Mouse (Mus musculus): ENCODE measurements at regions not wholly inside any gene's neighbourhood (a gene's known extent, or its start where the extent isn't known, plus 50 kb on each side); places are given as distances from the start of the nearest gene placed in this dataset.

GRCm38 (mm10) chr7:72446911-72447310 is 140.5 kb upstream of the Mctp2 start:
- 79% methylated on average over 1 of the region's 1 CpGs for WGBS
- ATAC-seq (ENCODE audit: insufficient read depth, low FRiP score): no peak
- Histone ChIP-seq H3K27me3 (ENCODE audit: control insufficient read depth, insufficient read depth, low read length) (no peaks in the 10 kb centered on the region), H3K9ac (ENCODE audit: low read length) (no peak overlapping the region), H3K9me3 (replicated peaks; ENCODE audit: control insufficient read depth, low read length) (no peaks in the 10 kb centered on the region), H3K4me3 (replicated peaks; ENCODE audit: low read length) (no peak overlapping the region), H3K4me1 (ENCODE audit: control insufficient read depth, insufficient read depth, low read length) (no peaks in the 10 kb centered on the region), H3K36me3 (ENCODE audit: control insufficient read depth, insufficient read depth, low read length) (no peaks in the 10 kb centered on the region), H3K27ac (ENCODE audit: low read length) (no peak overlapping the region), H3K4me2 (ENCODE audit: low read depth, low read length) (no peak overlapping the region)

- H3K9me3 ChIP-seq (replicated peaks; ENCODE audit: control insufficient read depth, low read length): no peaks in the 10 kb centered on the region
- WGBS: 58% methylated on average over 4 of the region's 4 CpGs
- no peaks in the 10 kb centered on the region for H3K36me3 ChIP-seq (ENCODE audit: control insufficient read depth, insufficient read depth, low read length)
- H3K9ac ChIP-seq (ENCODE audit: low read length): no peak overlapping the region
- no peak for ATAC-seq (ENCODE audit: insufficient read depth, low FRiP score)
- no peak overlapping the region for H3K4me3 ChIP-seq (replicated peaks; ENCODE audit: low read length)
- H3K27me3 ChIP-seq (ENCODE audit: control insufficient read depth, insufficient read depth, low read length): no peaks in the 10 kb centered on the region
- H3K27ac ChIP-seq (ENCODE audit: low read length): no peak overlapping the region
- no peak overlapping the region for H3K4me2 ChIP-seq (ENCODE audit: low read depth, low read length)
- no peaks in the 10 kb centered on the region for H3K4me1 ChIP-seq (ENCODE audit: control insufficient read depth, insufficient read depth, low read length)
Measured at GRCm38 (mm10) chr7:72462978-72463377, 156.6 kb upstream of the Mctp2 start.

- Histone ChIP-seq H3K9me3 (replicated peaks; ENCODE audit: control insufficient read depth, low read length) (no peaks in the 10 kb centered on the region), H3K27ac (ENCODE audit: low read length) (no peak overlapping the region), H3K9ac (ENCODE audit: low read length) (no peak overlapping the region), H3K4me1 (ENCODE audit: control insufficient read depth, insufficient read depth, low read length) (no peaks in the 10 kb centered on the region), H3K4me2 (ENCODE audit: low read depth, low read length) (no peak overlapping the region), H3K4me3 (replicated peaks; ENCODE audit: low read length) (no peak overlapping the region), H3K27me3 (ENCODE audit: control insufficient read depth, insufficient read depth, low read length) (no peaks in the 10 kb centered on the region), H3K36me3 (ENCODE audit: control insufficient read depth, insufficient read depth, low read length) (no peaks in the 10 kb centered on the region)
- no peak for ATAC-seq (ENCODE audit: insufficient read depth, low FRiP score)
- WGBS: 78% methylated on average over 1 of the region's 1 CpGs
Measured at GRCm38 (mm10) chr7:72464658-72465057, 158.2 kb upstream of the Mctp2 start.

GRCm38 (mm10) chr7:72469691-72470090 is 163.3 kb upstream of the Mctp2 start:
- no peak overlapping the region for H3K27ac ChIP-seq (ENCODE audit: low read length)
- H3K9ac ChIP-seq (ENCODE audit: low read length): no peak overlapping the region
- no peak for ATAC-seq (ENCODE audit: insufficient read depth, low FRiP score)
- no peaks in the 10 kb centered on the region for H3K36me3 ChIP-seq (ENCODE audit: control insufficient read depth, insufficient read depth, low read length)
- no peaks in the 10 kb centered on the region for H3K4me1 ChIP-seq (ENCODE audit: control insufficient read depth, insufficient read depth, low read length)
- no peak overlapping the region for H3K4me2 ChIP-seq (ENCODE audit: low read depth, low read length)
- no peaks in the 10 kb centered on the region for H3K9me3 ChIP-seq (replicated peaks; ENCODE audit: control insufficient read depth, low read length)
- WGBS: 51% methylated on average over 2 of the region's 2 CpGs
- H3K27me3 ChIP-seq (ENCODE audit: control insufficient read depth, insufficient read depth, low read length): no peaks in the 10 kb centered on the region
- H3K4me3 ChIP-seq (replicated peaks; ENCODE audit: low read length): no peak overlapping the region

GRCm38 (mm10) chr7:72474751-72475150 is 168.3 kb upstream of the Mctp2 start:
- no peak overlapping the region for H3K27ac ChIP-seq (ENCODE audit: low read length)
- H3K9ac ChIP-seq (ENCODE audit: low read length): no peak overlapping the region
- no peak overlapping the region for H3K4me3 ChIP-seq (replicated peaks; ENCODE audit: low read length)
- H3K4me2 ChIP-seq (ENCODE audit: low read depth, low read length): no peak overlapping the region
- no peaks in the 10 kb centered on the region for H3K9me3 ChIP-seq (replicated peaks; ENCODE audit: control insufficient read depth, low read length)
- WGBS: 29% methylated on average over 4 of the region's 4 CpGs
- ATAC-seq (ENCODE audit: insufficient read depth, low FRiP score): no peak
- H3K4me1 ChIP-seq (ENCODE audit: control insufficient read depth, insufficient read depth, low read length): no peaks in the 10 kb centered on the region
- no peaks in the 10 kb centered on the region for H3K36me3 ChIP-seq (ENCODE audit: control insufficient read depth, insufficient read depth, low read length)
- H3K27me3 ChIP-seq (ENCODE audit: control insufficient read depth, insufficient read depth, low read length): no peaks in the 10 kb centered on the region

- Histone ChIP-seq H3K9me3 (replicated peaks; ENCODE audit: control insufficient read depth, low read length) (no peaks in the 10 kb centered on the region), H3K36me3 (ENCODE audit: control insufficient read depth, insufficient read depth, low read length) (no peaks in the 10 kb centered on the region), H3K4me1 (ENCODE audit: control insufficient read depth, insufficient read depth, low read length) (no peaks in the 10 kb centered on the region), H3K4me2 (ENCODE audit: low read depth, low read length) (no peak overlapping the region), H3K9ac (ENCODE audit: low read length) (no peak overlapping the region), H3K4me3 (replicated peaks; ENCODE audit: low read length) (no peak overlapping the region), H3K27me3 (ENCODE audit: control insufficient read depth, insufficient read depth, low read length) (no peaks in the 10 kb centered on the region), H3K27ac (ENCODE audit: low read length) (no peak overlapping the region)
- WGBS: 76% methylated on average over 1 of the region's 1 CpGs
- ATAC-seq (ENCODE audit: insufficient read depth, low FRiP score): no peak
Measured at GRCm38 (mm10) chr7:72478936-72479335, 172.5 kb upstream of the Mctp2 start.

GRCm38 (mm10) chr7:72481275-72481674 is 174.9 kb upstream of the Mctp2 start:
- H3K27ac ChIP-seq (ENCODE audit: low read length): no peak overlapping the region
- H3K4me3 ChIP-seq (replicated peaks; ENCODE audit: low read length): no peak overlapping the region
- no peaks in the 10 kb centered on the region for H3K9me3 ChIP-seq (replicated peaks; ENCODE audit: control insufficient read depth, low read length)
- no peak for ATAC-seq (ENCODE audit: insufficient read depth, low FRiP score)
- WGBS: 90% methylated on average over 2 of the region's 2 CpGs
- H3K36me3 ChIP-seq (ENCODE audit: control insufficient read depth, insufficient read depth, low read length): no peaks in the 10 kb centered on the region
- no peak overlapping the region for H3K4me2 ChIP-seq (ENCODE audit: low read depth, low read length)
- no peak overlapping the region for H3K9ac ChIP-seq (ENCODE audit: low read length)
- H3K4me1 ChIP-seq (ENCODE audit: control insufficient read depth, insufficient read depth, low read length): no peaks in the 10 kb centered on the region
- H3K27me3 ChIP-seq (ENCODE audit: control insufficient read depth, insufficient read depth, low read length): no peaks in the 10 kb centered on the region

GRCm38 (mm10) chr7:72490161-72490560 is 183.8 kb upstream of the Mctp2 start:
- H3K4me3 ChIP-seq (replicated peaks; ENCODE audit: low read length): no peak overlapping the region
- no peaks in the 10 kb centered on the region for H3K27me3 ChIP-seq (ENCODE audit: control insufficient read depth, insufficient read depth, low read length)
- H3K9ac ChIP-seq (ENCODE audit: low read length): no peak overlapping the region
- H3K4me2 ChIP-seq (ENCODE audit: low read depth, low read length): no peak overlapping the region
- no peaks in the 10 kb centered on the region for H3K4me1 ChIP-seq (ENCODE audit: control insufficient read depth, insufficient read depth, low read length)
- H3K36me3 ChIP-seq (ENCODE audit: control insufficient read depth, insufficient read depth, low read length): no peaks in the 10 kb centered on the region
- no peaks in the 10 kb centered on the region for H3K9me3 ChIP-seq (replicated peaks; ENCODE audit: control insufficient read depth, low read length)
- no peak overlapping the region for H3K27ac ChIP-seq (ENCODE audit: low read length)
- no peak for ATAC-seq (ENCODE audit: insufficient read depth, low FRiP score)

GRCm38 (mm10) chr7:72493292-72493691 is 186.9 kb upstream of the Mctp2 start:
- Histone ChIP-seq H3K4me2 (ENCODE audit: low read depth, low read length) (no peak overlapping the region), H3K27ac (ENCODE audit: low read length) (peak overlapping the region; percentile 58; the same call in 1 of the 2 replicates), H3K9me3 (replicated peaks; ENCODE audit: control insufficient read depth, low read length) (no peaks in the 10 kb centered on the region), H3K4me1 (ENCODE audit: control insufficient read depth, insufficient read depth, low read length) (peaks cover 10% of the 10 kb centered on the region), H3K36me3 (ENCODE audit: control insufficient read depth, insufficient read depth, low read length) (no peaks in the 10 kb centered on the region), H3K4me3 (replicated peaks; ENCODE audit: low read length) (no peak overlapping the region), H3K9ac (ENCODE audit: low read length) (no peak overlapping the region), H3K27me3 (ENCODE audit: control insufficient read depth, insufficient read depth, low read length) (no peaks in the 10 kb centered on the region)
- ATAC-seq (ENCODE audit: insufficient read depth, low FRiP score): peak; percentile 92
